Mouse (Mus musculus) thymus, adult 2 months (tissue): ENCODE measurements at regions not wholly inside any gene's neighbourhood (a gene's known extent, or its start where the extent isn't known, plus 50 kb on each side); places are given as distances from the start of the nearest gene placed in this dataset.

Source experiments
- DNase-seq: peaks from one replicate; pipeline ENCODE4 v3.0.0; 2021
- H3K27ac ChIP-seq: fragments of 200-500 bp; 2 replicates; pipeline ENCODE4 v1.5.1; 2012; ENCODE audit warnings: low read length, control low read depth; ENCODE audit not compliant: control insufficient read depth, insufficient read depth
- H3K27me3 ChIP-seq: fragments of 200-500 bp; 2 replicates; pipeline ENCODE4 v1.6.1; 2012; ENCODE audit warnings: mild to moderate bottlenecking, low read length, moderate library complexity, mixed read lengths; ENCODE audit not compliant: control insufficient read depth, insufficient read depth
- H3K36me3 ChIP-seq: fragments of 200-500 bp; 2 replicates; pipeline ENCODE4 v1.6.1; 2012; ENCODE audit warnings: mild to moderate bottlenecking, low read length, moderate library complexity; ENCODE audit not compliant: control insufficient read depth, insufficient read depth
- H3K4me1 ChIP-seq: fragments of 200-500 bp; replicated peaks from 2 replicates; pipeline ENCODE4 v1.6.1; 2012; ENCODE audit warnings: low read length; ENCODE audit not compliant: control insufficient read depth, insufficient read depth
- H3K4me3 ChIP-seq: fragments of 200-500 bp; 2 replicates; pipeline ENCODE4 v1.5.1; 2012; ENCODE audit warnings: mild to moderate bottlenecking, low read length, control low read depth, moderate library complexity; ENCODE audit not compliant: control insufficient read depth, insufficient read depth
- CTCF ChIP-seq: fragments of 200-500 bp; IDR thresholded peaks from 2 replicates; pipeline ENCODE4 v1.5.1; 2012; ENCODE audit warnings: mild to moderate bottlenecking, control low read depth, low read length, moderate library complexity, borderline replicate concordance; ENCODE audit not compliant: control insufficient read depth, poor library complexity, insufficient read depth; ENCODE audit errors: extremely low read depth
- POLR2A ChIP-seq: fragments of 200-500 bp; IDR thresholded peaks from 2 replicates; pipeline ENCODE4 v1.6.1; 2012; ENCODE audit warnings: mild to moderate bottlenecking, low read length, control low read depth, moderate library complexity; ENCODE audit not compliant: control insufficient read depth, poor library complexity, insufficient read depth; ENCODE audit errors: extremely low read depth
- WGBS: fragments of 180-500 bp; shearing (Covaris S2); methylation state at CpG from one replicate; pipeline ENCODE4 v1.1.7; 2018; 5-methylcytosine and 5-hydroxymethylcytosine counted together

GRCm38 (mm10) chr11:112470336-112470735, 311.7 kb upstream of the Sox9 start:
- no peak for DNase-seq
- Histone ChIP-seq H3K4me1 (no peaks in the 10 kb centered on the region), H3K36me3 (no peaks in the 10 kb centered on the region), H3K27ac (no peak overlapping the region), H3K4me3 (no peak overlapping the region), H3K27me3 (no peaks in the 10 kb centered on the region)
- TF ChIP-seq CTCF (no peak), POLR2A (no peak)
- 80% methylated on average over 3 of the region's 3 CpGs for WGBS

- no peaks in the 10 kb centered on the region for H3K4me1 ChIP-seq
- DNase-seq: no peak
- no peak overlapping the region for H3K27ac ChIP-seq
- WGBS: 89% methylated on average over 7 of the region's 7 CpGs
- H3K36me3 ChIP-seq: no peaks in the 10 kb centered on the region
- H3K4me3 ChIP-seq: no peak overlapping the region
- TF ChIP-seq POLR2A (no peak), CTCF (no peak)
- H3K27me3 ChIP-seq: no peaks in the 10 kb centered on the region
Observed at GRCm38 (mm10) chr11:112473237-112473636, 308.8 kb upstream of the Sox9 start.

GRCm38 (mm10) chr11:112473681-112474080, 308.3 kb upstream of the Sox9 start:
- Histone ChIP-seq H3K27ac (no peak overlapping the region), H3K27me3 (no peaks in the 10 kb centered on the region), H3K36me3 (no peaks in the 10 kb centered on the region), H3K4me3 (no peak overlapping the region), H3K4me1 (no peaks in the 10 kb centered on the region)
- 85% methylated on average over 6 of the region's 6 CpGs for WGBS
- TF ChIP-seq POLR2A (no peak), CTCF (no peak)
- DNase-seq: no peak

GRCm38 (mm10) chr11:112480360-112480759, 301.7 kb upstream of the Sox9 start:
- Histone ChIP-seq H3K4me3 (no peak overlapping the region), H3K27ac (no peak overlapping the region), H3K27me3 (no peaks in the 10 kb centered on the region), H3K36me3 (no peaks in the 10 kb centered on the region), H3K4me1 (no peaks in the 10 kb centered on the region)
- 88% methylated on average over 11 of the region's 11 CpGs for WGBS
- no peak for TF ChIP-seq POLR2A
- no peak for TF ChIP-seq CTCF
- no peak for DNase-seq

GRCm38 (mm10) chr11:112501781-112502180, 280.2 kb upstream of the Sox9 start:
- no peak overlapping the region for H3K4me3 ChIP-seq
- WGBS: 21% methylated on average over 5 of the region's 5 CpGs
- no peak overlapping the region for H3K27ac ChIP-seq
- DNase-seq: no peak
- no peaks in the 10 kb centered on the region for H3K27me3 ChIP-seq
- TF ChIP-seq CTCF (no peak), POLR2A (no peak)
- H3K4me1 ChIP-seq: no peaks in the 10 kb centered on the region
- H3K36me3 ChIP-seq: no peaks in the 10 kb centered on the region

DNA sequence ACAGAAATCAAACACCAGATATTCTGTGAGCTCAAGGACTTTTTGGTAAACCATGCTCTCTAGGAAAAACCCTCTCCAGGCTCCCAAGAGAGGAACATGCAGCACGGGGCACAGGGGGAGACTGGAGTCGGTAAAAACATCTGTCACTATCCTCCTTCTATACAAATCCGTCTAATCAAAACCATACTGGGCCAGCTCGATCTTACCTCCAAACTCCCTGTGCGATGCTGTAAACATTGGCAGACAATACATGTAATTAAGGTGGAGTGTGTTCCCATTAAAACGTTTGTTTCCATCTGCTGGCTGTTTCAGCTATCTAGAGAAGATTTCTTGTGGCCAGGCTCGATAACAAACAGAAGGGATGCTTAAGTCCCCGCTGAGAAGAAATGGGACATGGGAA, 262.9 kb upstream of the Sox9 start:
- H3K4me3 ChIP-seq: no peak overlapping the region
- DNase-seq: no peak
- no peaks in the 10 kb centered on the region for H3K27me3 ChIP-seq
- 90% methylated on average over 8 of the region's 8 CpGs for WGBS
- TF ChIP-seq POLR2A (no peak), CTCF (no peak)
- H3K4me1 ChIP-seq: no peaks in the 10 kb centered on the region
- H3K36me3 ChIP-seq: no peaks in the 10 kb centered on the region
- H3K27ac ChIP-seq: no peak overlapping the region

DNA sequence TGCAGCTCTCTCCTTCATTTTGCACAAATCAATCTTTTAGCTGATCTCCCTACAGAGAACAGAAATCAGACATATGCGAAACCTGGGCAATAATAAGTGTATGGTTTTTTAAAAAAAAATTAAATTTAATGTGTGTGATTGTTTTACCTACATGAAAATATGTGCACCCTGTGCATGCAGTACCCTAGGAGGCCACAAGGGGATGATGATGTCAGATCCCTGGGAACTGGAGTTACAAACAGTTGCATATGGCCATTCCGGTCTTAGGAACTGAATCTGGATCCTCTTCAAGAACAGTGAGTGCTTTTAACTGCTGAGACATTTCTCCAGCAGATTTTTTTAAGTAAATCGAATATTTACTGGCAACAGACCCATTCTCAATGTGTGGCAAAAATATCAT, 257.0 kb upstream of the Sox9 start:
- no peak overlapping the region for H3K4me3 ChIP-seq
- H3K27me3 ChIP-seq: no peaks in the 10 kb centered on the region
- H3K4me1 ChIP-seq: no peaks in the 10 kb centered on the region
- no peak for DNase-seq
- TF ChIP-seq POLR2A (no peak), CTCF (no peak)
- H3K27ac ChIP-seq: no peak overlapping the region
- 83% methylated on average over 3 of the region's 3 CpGs for WGBS
- H3K36me3 ChIP-seq: no peaks in the 10 kb centered on the region

DNA sequence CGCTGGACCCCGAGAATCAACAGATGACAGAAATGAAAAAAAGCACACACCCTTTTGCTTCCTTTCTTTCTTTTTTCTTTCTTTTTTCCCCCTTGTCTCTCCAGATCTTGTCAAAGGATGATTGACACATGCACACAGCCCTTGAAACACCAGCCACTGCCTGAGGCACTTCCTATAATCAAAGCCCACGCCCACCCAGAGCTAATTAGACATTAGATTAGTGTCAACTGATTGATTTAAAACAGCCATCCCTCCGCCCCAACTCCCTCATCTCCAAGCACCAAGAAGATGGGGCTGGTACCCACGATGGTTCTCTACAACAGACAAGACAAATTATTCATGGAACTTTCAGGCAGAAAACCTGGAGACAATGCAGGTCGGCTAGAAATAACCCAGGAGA, 239.5 kb upstream of the Sox9 start:
- WGBS: 68% methylated on average over 6 of the region's 6 CpGs

More for the DNA sequence above, 239.5 kb upstream of the Sox9 start:
- Histone ChIP-seq H3K27me3 (no peaks in the 10 kb centered on the region), H3K4me3 (no peak overlapping the region), H3K4me1 (no peaks in the 10 kb centered on the region), H3K27ac (no peak overlapping the region), H3K36me3 (no peaks in the 10 kb centered on the region)
- no peak for TF ChIP-seq POLR2A
- TF ChIP-seq CTCF: no peak
- no peak for DNase-seq
